Mouse (Mus musculus) small intestine, adult 2 months (tissue): ENCODE measurements around the gene Kndc1.

Experiments
- CTCF ChIP-seq: fragments of 200-500 bp; IDR thresholded peaks from 2 replicates; pipeline ENCODE4 v1.5.1; 2012; ENCODE audit warnings: low read depth, mild to moderate bottlenecking, control low read depth, inconsistent platforms, low read length, moderate library complexity, mixed read lengths; ENCODE audit not compliant: insufficient replicate concordance, insufficient read length; ENCODE audit errors: extremely low read depth
- POLR2A ChIP-seq: fragments of 200-500 bp; IDR thresholded peaks from 2 replicates; pipeline ENCODE4 v1.6.1; 2012; ENCODE audit warnings: low read depth, mild to moderate bottlenecking, control low read depth, inconsistent platforms, low read length, moderate library complexity

- TF ChIP-seq POLR2A, result no peak
- no peak for TF ChIP-seq CTCF
Observed at GRCm38 (mm10) chr7:139910204-139910835, 15.8 kb downstream of the Kndc1 start.
